Mouse (Mus musculus): ENCODE results near the gene Olfr385. TPM values are rescaled to one million over a fixed set of nuclear protein-coding genes. Genes with fewer than 3 reads are reported as not detected.
"Not testable (repeated sequence)": the region's sequence is repeated elsewhere in the genome, so short reads cannot be mapped to it uniquely, and the experiment has no call there.

Gene Olfr385
- polyA plus RNA-seq (2012; rRNA removed): not detected in 2 replicates

DNA sequence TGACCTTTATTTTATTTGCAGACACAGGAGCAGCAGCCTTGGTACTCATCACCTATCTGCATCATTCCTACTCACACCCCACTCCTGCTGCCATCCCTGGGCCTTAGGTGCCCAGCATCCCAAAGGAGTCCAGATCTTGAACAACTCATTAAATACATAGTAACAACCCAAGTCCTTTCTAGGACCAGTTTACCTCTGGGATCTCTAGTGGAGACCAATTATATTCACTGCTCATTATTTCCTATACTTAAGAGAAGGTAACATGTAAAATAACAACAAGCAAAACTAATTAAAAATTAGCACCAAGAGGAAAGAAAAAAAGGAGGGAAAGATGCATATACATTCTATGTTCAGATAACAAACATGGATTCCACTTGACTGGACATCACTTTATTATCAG, at the start of gene Olfr385:
Olfr385 (minus strand) TSS at position 101 of the 400 bp plus-strand sequence.
- Histone ChIP-seq H3K27ac (ENCODE audit: control insufficient read depth, insufficient read depth, low read length) (no peak within 1 kb of the TSS), H3K36me3 (ENCODE audit: control insufficient read depth, insufficient read depth, low read length) (no peaks in the 10 kb centered on the region), H3K4me1 (replicated peaks; ENCODE audit: control insufficient read depth, insufficient read depth, low read length) (no peaks in the 10 kb centered on the region), H3K27me3 (ENCODE audit: control insufficient read depth, insufficient read depth, low read length) (no peaks in the 10 kb centered on the region), H3K4me3 (ENCODE audit: control insufficient read depth, insufficient read depth, low read length) (no peak within 1 kb of the TSS)
- TF ChIP-seq CTCF (IDR thresholded peaks at IDR 0.05; ENCODE audit: borderline replicate concordance, control insufficient read depth, extremely low read depth, insufficient read depth, low read length, poor library complexity) (no peak), POLR2A (IDR thresholded peaks at IDR 0.05; ENCODE audit: control insufficient read depth, extremely low read depth, insufficient read depth, low read length, poor library complexity) (no peak)
- DNase-seq: no peak

DNA sequence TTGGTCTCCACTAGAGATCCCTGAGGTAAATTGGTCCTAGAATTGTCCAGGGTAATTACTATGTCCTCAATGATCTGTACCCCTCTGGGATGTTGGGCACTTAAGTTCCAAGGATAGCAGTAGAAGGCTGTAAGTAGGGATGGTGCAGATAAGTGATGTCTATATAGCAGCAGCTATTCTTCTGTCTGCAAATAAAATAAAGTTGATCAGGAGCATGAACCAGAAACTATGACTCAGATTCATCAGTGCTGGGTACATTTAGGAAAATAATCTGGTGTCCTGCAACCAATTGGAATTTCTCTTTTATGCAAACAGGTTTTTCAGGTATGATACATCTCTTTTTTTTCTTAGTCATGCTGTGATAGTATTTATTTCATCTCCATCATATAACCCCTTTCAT, 5.5 kb upstream of the Olfr385 start, which contains the start of gene Olfr384:
Olfr384 (plus strand) TSS at position 301 of the 400 bp plus-strand sequence.
- Histone ChIP-seq H3K27me3 (ENCODE audit: control insufficient read depth, insufficient read depth, low read length) (no peaks in the 10 kb centered on the region), H3K27ac (ENCODE audit: control insufficient read depth, insufficient read depth, low read length) (no peak within 1 kb of the TSS), H3K4me1 (replicated peaks; ENCODE audit: control insufficient read depth, insufficient read depth, low read length) (no peaks in the 10 kb centered on the region), H3K4me3 (ENCODE audit: control insufficient read depth, insufficient read depth, low read length) (no peak within 1 kb of the TSS), H3K36me3 (ENCODE audit: control insufficient read depth, insufficient read depth, low read length) (no peaks in the 10 kb centered on the region)
- no peak for TF ChIP-seq CTCF (IDR thresholded peaks at IDR 0.05; ENCODE audit: borderline replicate concordance, control insufficient read depth, extremely low read depth, insufficient read depth, low read length, poor library complexity)
- no peak for TF ChIP-seq POLR2A (IDR thresholded peaks at IDR 0.05; ENCODE audit: control insufficient read depth, extremely low read depth, insufficient read depth, low read length, poor library complexity)
- DNase-seq: no peak

DNA sequence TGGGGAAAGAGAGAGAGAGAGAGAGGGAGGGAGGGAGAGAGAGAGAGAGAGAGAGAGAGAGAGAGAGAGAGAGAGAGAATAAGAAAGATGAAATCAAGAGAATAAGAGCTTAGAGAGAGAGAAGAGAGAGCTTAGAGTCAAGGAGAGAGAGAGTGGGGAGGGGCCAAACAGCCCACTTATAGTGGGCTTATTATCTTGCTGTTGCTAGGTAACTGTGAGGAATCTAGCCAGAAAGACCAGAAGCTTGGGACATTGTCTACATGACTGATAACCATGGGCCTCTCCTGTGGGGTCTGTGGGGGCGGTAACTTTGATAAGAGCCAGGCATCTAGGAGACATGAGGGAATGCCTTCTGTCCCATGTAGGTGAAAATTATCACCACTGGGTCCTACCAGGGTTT, 9.6 kb downstream of the Olfr385 start:
- H3K4me1 ChIP-seq (replicated peaks; ENCODE audit: control insufficient read depth, insufficient read depth, low read length); H3K27me3 ChIP-seq (ENCODE audit: control insufficient read depth, insufficient read depth, low read length); H3K36me3 ChIP-seq (ENCODE audit: control insufficient read depth, insufficient read depth, low read length); H3K4me3 ChIP-seq (ENCODE audit: control insufficient read depth, insufficient read depth, low read length); DNase-seq; H3K27ac ChIP-seq (ENCODE audit: control insufficient read depth, insufficient read depth, low read length): not testable (repeated sequence)
- 81% methylated on average over 1 of the region's 1 CpGs for WGBS

DNA sequence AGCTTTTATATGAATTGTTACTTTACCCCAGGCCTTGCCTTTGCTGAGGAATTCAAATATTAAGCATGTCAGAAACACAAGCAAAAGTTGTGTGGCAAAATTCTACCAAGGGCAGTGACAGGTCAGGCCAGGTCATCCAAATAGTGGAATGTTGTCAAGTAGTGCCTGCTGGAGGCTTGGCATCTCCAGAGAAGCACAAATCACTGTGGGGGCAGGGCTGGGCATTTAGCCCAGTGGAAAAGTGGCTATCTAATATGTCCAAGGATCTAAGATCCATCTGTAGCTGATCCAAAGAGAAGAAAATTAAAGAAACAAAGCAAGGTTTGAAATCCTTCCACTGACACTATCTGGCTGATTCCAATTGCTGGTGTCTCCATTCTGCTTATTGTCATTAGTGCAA, 12.9 kb downstream of the Olfr385 start:
- DNase-seq: no peak

More for the DNA sequence above, 12.9 kb downstream of the Olfr385 start:
- no peaks in the 10 kb centered on the region for H3K4me1 ChIP-seq (replicated peaks; ENCODE audit: control insufficient read depth, insufficient read depth, low read length)
- H3K27ac ChIP-seq (ENCODE audit: control insufficient read depth, insufficient read depth, low read length): no peak overlapping the region
- no peaks in the 10 kb centered on the region for H3K27me3 ChIP-seq (ENCODE audit: control insufficient read depth, insufficient read depth, low read length)
- H3K4me3 ChIP-seq (ENCODE audit: control insufficient read depth, insufficient read depth, low read length): no peak overlapping the region
- no peaks in the 10 kb centered on the region for H3K36me3 ChIP-seq (ENCODE audit: control insufficient read depth, insufficient read depth, low read length)
- TF ChIP-seq POLR2A (IDR thresholded peaks at IDR 0.05; ENCODE audit: control insufficient read depth, extremely low read depth, insufficient read depth, low read length, poor library complexity) (no peak), CTCF (IDR thresholded peaks at IDR 0.05; ENCODE audit: borderline replicate concordance, control insufficient read depth, extremely low read depth, insufficient read depth, low read length, poor library complexity) (no peak)

Other genes starting within 250 kb of the Olfr385 start
- 0.38 TPM in 1 of 2 replicates, not detected in the other for gene Olfr20, start 242.2 kb downstream of the Olfr385 start, polyA plus RNA-seq (2012; rRNA removed)
- not detected in 2 replicates for gene Olfr376, start 221.8 kb downstream of the Olfr385 start, polyA plus RNA-seq (2012; rRNA removed)
- not detected in 2 replicates for gene Olfr1, start 193.4 kb downstream of the Olfr385 start, polyA plus RNA-seq (2012; rRNA removed)
- not detected in 2 replicates for gene Olfr378, start 164.5 kb downstream of the Olfr385 start, polyA plus RNA-seq (2012; rRNA removed)
- not detected in 2 replicates for gene Olfr380, start 135.5 kb downstream of the Olfr385 start, polyA plus RNA-seq (2012; rRNA removed)
- gene Olfr381, start 101.4 kb downstream of the Olfr385 start, polyA plus RNA-seq (2012; rRNA removed): not detected in 2 replicates
- not detected in 2 replicates for gene Olfr382, start 75.8 kb downstream of the Olfr385 start, polyA plus RNA-seq (2012; rRNA removed)
- gene Olfr384, start 5.6 kb upstream of the Olfr385 start, polyA plus RNA-seq (2012; rRNA removed): not detected in 2 replicates
- not detected in 2 replicates for gene Zfp735, start 95.8 kb upstream of the Olfr385 start, polyA plus RNA-seq (2012; rRNA removed)
- not detected in 2 replicates for gene Olfr389, start 187.7 kb upstream of the Olfr385 start, polyA plus RNA-seq (2012; rRNA removed)
- gene Olfr390, start 190.0 kb upstream of the Olfr385 start, polyA plus RNA-seq (2012; rRNA removed): not detected in 2 replicates
- not detected in 2 replicates for gene Olfr391-ps, start 210.0 kb upstream of the Olfr385 start, polyA plus RNA-seq (2012; rRNA removed)
- gene Olfr392, start 224.0 kb upstream of the Olfr385 start, polyA plus RNA-seq (2012; rRNA removed): not detected in 2 replicates